Mouse (Mus musculus) hindlimb bud, embryonic 11.5 days (tissue): ENCODE data around the gene Spata16.

Experiments used
- DNase-seq: peaks from one replicate; pipeline ENCODE4 v3.0.0-alpha.2; 2012; ENCODE audit warnings: low read depth, low spot score; ENCODE audit errors: extremely low spot score

The Spata16 gene

GRCm38 (mm10) chr3:26968852-26969513, 331.6 kb downstream of the Spata16 start:
- DNase-seq = no peak

DNA sequence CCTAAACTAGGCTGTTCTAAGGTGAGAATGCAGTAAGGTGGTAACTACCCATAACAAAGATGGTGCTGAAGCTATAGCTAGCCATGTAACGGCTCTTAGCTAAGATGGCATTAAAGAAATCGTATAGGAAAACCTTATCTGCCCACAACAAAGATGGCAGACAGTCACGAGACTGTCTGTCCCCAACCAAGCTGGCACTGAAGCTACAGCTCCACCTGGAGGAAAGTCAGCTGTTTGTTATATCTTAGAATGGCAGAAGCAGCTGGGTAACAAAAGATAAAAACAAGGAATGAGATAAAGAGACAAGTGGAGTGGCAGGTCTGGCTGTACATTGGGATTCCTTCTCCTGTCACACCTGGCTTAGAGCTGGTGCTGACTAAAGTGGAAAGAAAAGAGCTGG, 333.1 kb downstream of the Spata16 start:
- DNase-seq = no peak

- no peak for DNase-seq
Measured at GRCm38 (mm10) chr3:26971276-26971675, 333.9 kb downstream of the Spata16 start.

DNA sequence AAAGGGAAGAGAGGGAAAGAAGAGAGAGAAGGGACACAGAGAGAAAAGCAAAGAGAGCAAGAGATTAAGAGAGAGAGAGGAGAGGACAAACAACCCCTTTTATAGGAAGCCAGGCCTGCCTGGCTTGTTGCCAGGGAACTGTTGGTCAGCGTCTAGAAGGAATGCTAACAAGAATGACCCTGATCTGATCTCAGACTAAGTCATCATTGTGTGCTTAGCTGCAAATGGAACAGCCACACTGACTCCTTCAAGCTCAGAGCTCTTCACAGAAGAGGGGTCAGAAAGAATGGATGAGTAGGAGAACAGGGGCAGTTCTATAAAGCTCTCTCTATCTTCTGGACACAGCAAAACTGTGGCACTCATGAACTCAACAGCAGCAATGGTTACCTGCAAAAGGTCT, 334.7 kb downstream of the Spata16 start:
- DNase-seq = no peak

DNA sequence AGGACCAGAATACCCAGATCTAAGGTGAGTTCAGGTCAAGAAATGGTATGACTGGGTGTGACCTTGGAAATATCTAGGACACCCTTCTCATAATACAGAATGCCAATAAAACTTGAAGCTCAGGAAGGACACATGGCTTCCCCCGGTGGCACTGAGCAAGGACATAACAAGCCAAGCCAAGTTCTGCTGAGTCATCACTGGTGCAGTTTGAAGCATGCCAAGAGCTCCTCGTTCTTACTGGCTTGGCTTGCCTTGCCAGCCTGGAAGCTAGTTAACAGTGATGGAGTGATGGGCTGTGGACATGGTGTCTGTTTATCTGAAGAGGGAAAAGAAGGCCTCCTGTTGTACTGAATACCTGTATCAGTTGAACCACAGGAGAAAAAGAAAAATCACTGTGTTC, 342.2 kb downstream of the Spata16 start:
- DNase-seq = no peak

- DNase-seq = no peak
Measured at GRCm38 (mm10) chr3:26980371-26980770, 343.0 kb downstream of the Spata16 start.

DNA sequence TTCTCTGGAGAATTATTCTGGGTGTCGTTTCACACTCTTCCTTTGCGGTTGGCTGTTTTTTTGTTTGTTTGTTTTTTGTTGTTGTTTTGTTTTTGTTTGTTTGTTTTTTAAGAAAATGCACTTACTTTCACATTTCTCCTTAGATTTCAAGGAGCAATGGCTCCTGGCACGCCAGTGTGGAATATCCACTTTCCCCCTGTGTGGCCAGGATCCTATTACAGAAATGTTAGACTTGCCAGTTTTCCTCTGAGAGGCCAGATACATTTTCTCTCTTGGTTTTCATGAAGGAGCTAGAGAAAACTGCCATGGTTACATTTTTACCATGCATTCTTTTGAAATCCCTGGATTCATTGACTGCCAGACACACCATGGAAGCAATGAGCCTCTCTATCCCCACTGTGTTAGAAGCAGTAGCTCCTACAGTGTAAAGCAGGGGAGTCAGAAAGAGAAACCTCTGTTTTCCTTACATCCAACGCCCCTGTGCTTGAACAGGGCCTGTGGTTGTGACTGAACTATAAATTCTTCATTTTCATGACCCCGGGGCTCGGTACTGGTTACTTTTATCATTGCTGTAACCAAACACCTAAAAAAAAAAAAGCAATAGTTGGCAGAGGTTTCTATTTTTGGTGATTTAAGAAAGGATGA, 344.7 kb downstream of the Spata16 start:
- no peak for DNase-seq

DNA sequence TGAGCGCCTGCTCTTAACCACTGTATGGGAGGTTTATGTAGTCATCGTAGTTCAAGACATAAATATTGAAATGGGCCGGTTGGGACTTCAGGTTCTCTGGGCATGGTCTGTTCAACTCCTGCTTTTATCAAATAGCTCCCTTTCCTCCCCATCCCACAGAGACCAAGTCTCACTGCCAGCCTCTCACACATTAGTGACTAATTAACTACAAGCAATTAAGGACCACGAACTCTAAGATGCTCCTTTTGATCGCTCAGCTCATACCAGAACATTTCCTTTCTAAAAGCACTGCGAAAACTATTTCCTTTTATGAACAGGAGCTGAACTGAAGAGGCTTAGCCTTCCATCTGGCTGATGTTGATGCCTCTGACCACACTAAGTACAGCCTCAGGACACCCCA, 346.3 kb downstream of the Spata16 start:
- DNase-seq = no peak

DNA sequence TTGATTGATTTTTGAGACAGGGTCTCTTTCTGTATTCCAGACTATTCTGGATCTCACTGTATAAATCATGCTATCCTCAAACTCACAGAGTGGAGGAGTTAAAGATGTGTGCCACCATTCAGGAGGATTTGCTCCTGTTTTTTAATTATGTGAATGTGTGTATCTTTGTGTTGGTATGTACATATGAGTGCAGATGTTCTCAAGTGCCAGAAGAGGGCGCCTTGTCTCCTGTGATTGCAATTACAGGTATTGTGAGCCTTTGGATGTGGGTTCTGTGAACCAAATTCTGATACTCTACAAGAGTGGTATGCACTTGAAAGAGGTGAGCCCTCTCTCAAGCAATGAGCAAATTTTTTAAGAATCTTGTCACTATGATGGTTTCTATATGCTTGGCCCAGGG, 369.4 kb downstream of the Spata16 start:
- no peak for DNase-seq

DNA sequence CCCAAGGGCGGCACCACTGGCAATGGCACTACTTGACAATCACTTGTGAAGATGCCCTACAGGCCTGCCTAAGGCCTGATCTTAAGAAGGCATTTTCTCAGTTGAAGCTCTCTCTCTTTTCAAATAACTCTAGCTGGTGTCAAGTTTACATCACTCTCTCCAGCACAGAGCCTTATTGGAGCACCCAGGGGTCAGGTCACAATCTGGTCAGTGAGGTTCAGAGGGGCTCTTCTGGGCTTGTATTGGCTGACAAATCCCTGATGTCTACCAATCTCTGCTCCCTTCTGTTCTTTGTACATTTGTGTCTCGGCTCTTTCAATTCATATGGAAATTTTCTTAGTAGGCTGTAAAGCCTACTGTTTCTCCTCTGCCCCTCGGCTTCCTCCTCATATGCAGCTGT, 390.5 kb downstream of the Spata16 start:
- DNase-seq = no peak

DNA sequence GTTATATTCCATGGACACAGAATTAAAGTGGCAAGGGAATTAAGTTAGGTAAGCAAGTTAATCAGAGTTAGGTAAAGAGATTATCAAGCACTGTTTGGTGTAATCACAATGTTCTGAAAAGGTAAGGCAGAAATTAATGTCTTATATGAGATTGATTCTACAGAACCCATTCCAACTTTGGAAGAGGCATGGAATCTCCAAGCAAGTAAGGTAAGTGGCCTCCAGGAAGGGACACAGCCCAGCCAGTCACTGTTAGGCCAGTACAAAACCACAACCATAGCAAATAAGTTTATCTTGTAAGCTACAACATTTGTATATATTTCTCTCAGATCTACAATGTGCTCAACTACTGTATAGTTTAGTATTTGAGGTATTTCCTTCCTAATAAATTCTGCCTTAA, 391.1 kb downstream of the Spata16 start:
- DNase-seq = no peak

DNA sequence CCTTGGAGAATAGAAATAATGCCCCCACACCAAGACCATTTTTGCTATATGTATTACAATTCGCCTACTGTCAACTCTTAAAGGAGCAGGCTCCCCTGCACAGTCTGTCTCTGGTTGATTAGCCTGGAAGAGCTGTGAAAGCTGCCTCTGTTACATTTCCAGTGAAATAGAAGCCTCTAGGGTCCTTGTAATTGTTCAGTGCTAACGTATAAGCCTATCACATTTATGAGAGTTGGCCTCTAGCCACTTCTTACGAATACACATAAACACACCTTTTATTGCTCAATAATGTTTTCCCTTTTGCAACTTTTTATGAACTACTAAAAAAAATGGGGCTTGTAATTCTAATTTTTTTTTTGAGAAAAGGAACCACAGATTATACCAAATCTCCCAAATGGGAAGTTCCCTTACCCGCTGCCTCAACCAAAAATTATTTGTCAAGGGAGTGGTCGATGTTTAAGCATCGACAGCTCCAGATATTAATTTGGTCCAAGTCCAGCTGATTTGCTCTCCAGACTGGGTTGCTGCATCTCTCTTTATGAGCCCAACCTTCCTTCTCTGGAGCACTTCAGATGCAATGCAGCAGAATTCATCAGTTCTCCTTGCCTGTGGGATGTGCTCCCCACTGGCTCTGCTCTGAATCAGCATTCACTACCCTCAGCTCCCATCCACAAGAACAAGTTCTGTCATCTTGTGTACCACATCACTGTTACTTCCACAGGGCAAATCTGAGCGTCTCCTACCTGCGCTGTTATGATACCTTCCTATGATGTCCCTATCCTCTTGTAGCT, 392.8 kb downstream of the Spata16 start:
- DNase-seq = no peak
